Mouse (Mus musculus): ENCODE data around the gene Mnt. TPM values are rescaled to one million over a fixed set of nuclear protein-coding genes. Genes with fewer than 3 reads are reported as not detected.

Mnt gene
- polyA plus RNA-seq, 1 experiment from 2014 or later, result 4.4 TPM

- Histone ChIP-seq H3K27ac (ENCODE audit: low read depth) (peak overlapping the region; percentile 51), H3K4me3 (ENCODE audit: low read depth, low read length) (no peak overlapping the region), H3K9ac (no peak overlapping the region), H3K4me1 (ENCODE audit: insufficient read depth) (no peaks in the 10 kb centered on the region), H3K9me3 (ENCODE audit: low read depth, low read length) (no peaks in the 10 kb centered on the region; the same call in 1 of the 2 replicates), H3K27me3 (ENCODE audit: insufficient read depth, low read length) (no peaks in the 10 kb centered on the region), H3K4me2 (peak overlapping the region; percentile 39), H3K36me3 (ENCODE audit: insufficient read depth) (peaks cover 17% of the 10 kb centered on the region)
- DNase-seq (peak; percentile 87), ATAC-seq (ENCODE audit: insufficient read depth) (peak; percentile 84)
- 5% methylated on average over 13 of the region's 13 CpGs for WGBS
- peak; percentile 82 for TF ChIP-seq CTCF (IDR thresholded peaks at IDR 0.05; ENCODE audit: low read depth)
Measured at GRCm38 (mm10) chr11:74847919-74848521, 17.3 kb downstream of the Mnt start.

- H3K36me3 ChIP-seq (ENCODE audit: insufficient read depth), result no peaks in the 10 kb centered on the region
- no peaks in the 10 kb centered on the region for H3K9me3 ChIP-seq (ENCODE audit: low read depth, low read length)
- TF ChIP-seq CTCF (IDR thresholded peaks at IDR 0.05; ENCODE audit: low read depth), result no peak
- H3K4me1 ChIP-seq (ENCODE audit: insufficient read depth), result no peaks in the 10 kb centered on the region
- no peak overlapping the region for H3K4me2 ChIP-seq
- ATAC-seq (ENCODE audit: insufficient read depth), result no peak
- H3K9ac ChIP-seq, result no peak overlapping the region
- no peak for DNase-seq
- H3K27me3 ChIP-seq (ENCODE audit: insufficient read depth, low read length), result no peaks in the 10 kb centered on the region
- no peak overlapping the region for H3K4me3 ChIP-seq (ENCODE audit: low read depth, low read length)
- whole genome bisulfite sequencing, result 77% methylated on average over 14 of the region's 14 CpGs
- no peak overlapping the region for H3K27ac ChIP-seq (ENCODE audit: low read depth)
Measured at GRCm38 (mm10) chr11:74850998-74851661, 20.4 kb downstream of the Mnt start.

- Histone ChIP-seq H3K27ac (ENCODE audit: low read depth) (no peak overlapping the region), H3K4me3 (ENCODE audit: low read depth, low read length) (no peak overlapping the region), H3K36me3 (ENCODE audit: insufficient read depth) (0 out of 2 replicates have a peak, but pooled peaks cover 5% of the 10 kb centered on the region), H3K4me1 (ENCODE audit: insufficient read depth) (no peaks in the 10 kb centered on the region), H3K9ac (no peak overlapping the region), H3K27me3 (ENCODE audit: insufficient read depth, low read length) (no peaks in the 10 kb centered on the region), H3K4me2 (no peak overlapping the region), H3K9me3 (ENCODE audit: low read depth, low read length) (no peaks in the 10 kb centered on the region)
- DNase-seq (no peak), ATAC-seq (ENCODE audit: insufficient read depth) (no peak)
- 84% methylated on average over 9 of the region's 9 CpGs for WGBS
- no peak for TF ChIP-seq CTCF (IDR thresholded peaks at IDR 0.05; ENCODE audit: low read depth)
Measured at GRCm38 (mm10) chr11:74857756-74858155, 27.0 kb downstream of the Mnt start.

DNA sequence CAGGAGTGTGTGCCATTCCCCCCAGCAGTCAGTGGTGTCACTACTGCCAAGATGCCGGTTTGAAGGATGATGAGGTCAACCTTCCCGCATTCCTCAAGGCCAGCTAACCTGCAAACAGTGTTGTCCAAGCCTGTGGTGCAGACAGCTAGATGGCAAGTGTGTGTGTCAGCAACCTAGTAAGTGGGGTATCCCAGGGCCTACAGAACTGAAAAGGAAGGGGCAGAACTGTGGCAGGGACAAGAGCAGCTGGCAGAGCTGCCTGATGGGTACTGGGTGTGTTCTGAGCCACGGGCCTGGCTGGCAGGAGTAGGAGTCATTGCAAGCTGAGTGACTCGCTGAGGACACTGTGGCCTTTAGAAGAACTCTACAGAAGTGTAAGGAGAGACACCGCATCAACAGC lies 31.4 kb downstream of the Mnt start:
- ATAC-seq (ENCODE audit: insufficient read depth), result no peak

GRCm38 (mm10) chr11:74863471-74863870 lies 32.8 kb downstream of the Mnt start:
- H3K4me1 ChIP-seq (ENCODE audit: insufficient read depth), result no peaks in the 10 kb centered on the region
- peak; percentile 68 for TF ChIP-seq CTCF (IDR thresholded peaks at IDR 0.05; ENCODE audit: low read depth)
- no peak overlapping the region for H3K9ac ChIP-seq
- 0 out of 2 replicates have a peak overlapping the region, but pooled peaks have one; percentile 24 for H3K4me2 ChIP-seq
- no peaks in the 10 kb centered on the region for H3K9me3 ChIP-seq (ENCODE audit: low read depth, low read length)
- 0 out of 2 replicates have a peak, but pooled peaks cover 5% of the 10 kb centered on the region for H3K36me3 ChIP-seq (ENCODE audit: insufficient read depth)
- H3K4me3 ChIP-seq (ENCODE audit: low read depth, low read length), result no peak overlapping the region
- no peak overlapping the region for H3K27ac ChIP-seq (ENCODE audit: low read depth)
- 19% methylated on average over 11 of the region's 11 CpGs for WGBS
- DNase-seq (peak; percentile 65), ATAC-seq (ENCODE audit: insufficient read depth) (no peak)
- no peaks in the 10 kb centered on the region for H3K27me3 ChIP-seq (ENCODE audit: insufficient read depth, low read length)

More for the DNA sequence above, 31.4 kb downstream of the Mnt start:
- Histone ChIP-seq H3K4me2 (no peak overlapping the region), H3K4me1 (ENCODE audit: insufficient read depth) (no peaks in the 10 kb centered on the region), H3K27me3 (ENCODE audit: insufficient read depth, low read length) (no peaks in the 10 kb centered on the region), H3K4me3 (ENCODE audit: low read depth, low read length) (no peak overlapping the region), H3K9me3 (ENCODE audit: low read depth, low read length) (no peaks in the 10 kb centered on the region), H3K27ac (ENCODE audit: low read depth) (no peak overlapping the region), H3K9ac (no peak overlapping the region), H3K36me3 (ENCODE audit: insufficient read depth) (0 out of 2 replicates have a peak, but pooled peaks cover 5% of the 10 kb centered on the region)
- DNase-seq, result no peak
- no peak for TF ChIP-seq CTCF (IDR thresholded peaks at IDR 0.05; ENCODE audit: low read depth)
- WGBS, result 71% methylated on average over 5 of the region's 5 CpGs

GRCm38 (mm10) chr11:74864421-74864820 lies 33.7 kb downstream of the Mnt start:
- no peaks in the 10 kb centered on the region for H3K27me3 ChIP-seq (ENCODE audit: insufficient read depth, low read length)
- WGBS, result 80% methylated on average over 9 of the region's 9 CpGs
- ATAC-seq (ENCODE audit: insufficient read depth) (no peak), DNase-seq (no peak)
- no peak overlapping the region for H3K4me3 ChIP-seq (ENCODE audit: low read depth, low read length)
- H3K36me3 ChIP-seq (ENCODE audit: insufficient read depth), result no peaks in the 10 kb centered on the region
- H3K4me1 ChIP-seq (ENCODE audit: insufficient read depth), result no peaks in the 10 kb centered on the region
- no peak for TF ChIP-seq CTCF (IDR thresholded peaks at IDR 0.05; ENCODE audit: low read depth)
- no peak overlapping the region for H3K9ac ChIP-seq
- no peaks in the 10 kb centered on the region for H3K9me3 ChIP-seq (ENCODE audit: low read depth, low read length)
- H3K4me2 ChIP-seq, result no peak overlapping the region
- no peak overlapping the region; the same call in 1 of the 2 replicates for H3K27ac ChIP-seq (ENCODE audit: low read depth)

DNA sequence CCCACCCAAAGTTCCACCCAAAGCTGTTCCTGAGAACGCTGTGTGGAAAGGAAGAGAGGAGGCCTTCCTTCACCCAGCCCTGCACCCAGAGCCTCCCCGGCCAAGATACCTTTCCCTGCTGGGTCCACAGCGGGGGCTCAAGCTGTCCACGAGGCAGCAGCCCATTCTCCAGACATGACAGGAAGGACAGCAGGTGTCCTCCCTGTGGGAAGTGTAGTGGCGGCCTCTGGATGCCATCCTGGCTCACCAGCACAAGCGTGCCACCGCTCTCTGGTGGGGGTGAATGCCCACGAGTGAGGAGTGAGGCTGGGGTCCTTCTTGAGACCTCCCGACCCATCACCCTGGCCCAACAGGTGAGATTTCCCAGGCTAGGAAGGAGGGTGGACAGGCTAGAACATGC lies 34.5 kb downstream of the Mnt start:
- H3K4me1 ChIP-seq (ENCODE audit: insufficient read depth), result no peaks in the 10 kb centered on the region
- DNase-seq (no peak), ATAC-seq (ENCODE audit: insufficient read depth) (no peak)
- TF ChIP-seq CTCF (IDR thresholded peaks at IDR 0.05; ENCODE audit: low read depth), result no peak
- H3K9me3 ChIP-seq (ENCODE audit: low read depth, low read length), result no peaks in the 10 kb centered on the region
- H3K36me3 ChIP-seq (ENCODE audit: insufficient read depth), result no peaks in the 10 kb centered on the region
- H3K4me2 ChIP-seq, result no peak overlapping the region
- H3K4me3 ChIP-seq (ENCODE audit: low read depth, low read length), result no peak overlapping the region
- no peak overlapping the region for H3K27ac ChIP-seq (ENCODE audit: low read depth)
- no peak overlapping the region for H3K9ac ChIP-seq
- no peaks in the 10 kb centered on the region for H3K27me3 ChIP-seq (ENCODE audit: insufficient read depth, low read length)
- 80% methylated on average over 9 of the region's 9 CpGs for WGBS
